Mouse (Mus musculus) liver, embryonic 16.5 days (tissue): Measurements from ENCODE around the gene Dnase1l1. TPM values are rescaled to one million over a fixed set of nuclear protein-coding genes. Genes with fewer than 3 reads are reported as not detected.
A peak's percentile ranks its signal among the peaks of the same experiment; 100 is the strongest.

Source experiments
- ATAC-seq: fragments of 200-750 bp; cut with Nextera tagmentation; 2 replicates; pipeline ENCODE4 v1.8.0; 2017; ENCODE audit warnings: low read depth, mild to moderate bottlenecking, moderate number of reproducible peaks, moderate library complexity
- H3K27ac ChIP-seq: fragments of 300-500 bp; sonication (generic); 2 replicates; pipeline ENCODE4 v1.5.1; 2014; ENCODE audit warnings: mild to moderate bottlenecking, low read length
- H3K27me3 ChIP-seq: fragments of 300-500 bp; sonication (generic); 2 replicates; pipeline ENCODE4 v1.6.1; 2014; ENCODE audit warnings: low read depth, low read length, mixed read lengths; ENCODE audit not compliant: control insufficient read depth, insufficient read depth
- H3K36me3 ChIP-seq: fragments of 300-500 bp; sonication (generic); 2 replicates; pipeline ENCODE4 v1.6.1; 2014; ENCODE audit warnings: mild to moderate bottlenecking; ENCODE audit not compliant: control insufficient read depth, insufficient read depth
- H3K4me1 ChIP-seq: fragments of 300-500 bp; sonication (generic); 2 replicates; pipeline ENCODE4 v1.6.1; 2014; ENCODE audit warnings: low read depth, low read length, mixed read lengths; ENCODE audit not compliant: control insufficient read depth
- H3K4me2 ChIP-seq: fragments of 300-500 bp; sonication (generic); 2 replicates; pipeline ENCODE4 v1.6.1; 2014; ENCODE audit warnings: low read depth, low read length, mixed read lengths
- H3K4me3 ChIP-seq: fragments of 300-500 bp; sonication (generic); 2 replicates; pipeline ENCODE4 v1.5.1; 2014; ENCODE audit warnings: low read depth, mild to moderate bottlenecking, low read length
- H3K9ac ChIP-seq: fragments of 300-500 bp; sonication (generic); 2 replicates; pipeline ENCODE4 v1.6.1; 2014; ENCODE audit warnings: low read depth, low read length
- H3K9me3 ChIP-seq: fragments of 300-500 bp; sonication (generic); replicated peaks from 2 replicates; pipeline ENCODE4 v1.6.1; 2016; ENCODE audit warnings: low read length; ENCODE audit not compliant: control insufficient read depth
- WGBS: fragments of 180-500 bp; shearing (Covaris S2); extraction: QIAGEN DNeasy Blood & Tissue Kit; methylation state at CpG from one replicate; pipeline ENCODE4 v1.1.7; 2014; ENCODE audit not compliant: insufficient replicate concordance; 5-methylcytosine and 5-hydroxymethylcytosine counted together
- polyA plus RNA-seq: library from polyadenylated mRNA; unstranded; fragments of >200 nt; fragmentation: Nextera tagmentation; extraction: Ambion mirVana; gene quantifications from 2 replicates; pipeline ENCODE4 v1.2.1, GENCODE M21; 2015

The Dnase1l1 gene
- polyA plus RNA-seq, 1 experiment from 2014 or later: 22.0 TPM

DNA sequence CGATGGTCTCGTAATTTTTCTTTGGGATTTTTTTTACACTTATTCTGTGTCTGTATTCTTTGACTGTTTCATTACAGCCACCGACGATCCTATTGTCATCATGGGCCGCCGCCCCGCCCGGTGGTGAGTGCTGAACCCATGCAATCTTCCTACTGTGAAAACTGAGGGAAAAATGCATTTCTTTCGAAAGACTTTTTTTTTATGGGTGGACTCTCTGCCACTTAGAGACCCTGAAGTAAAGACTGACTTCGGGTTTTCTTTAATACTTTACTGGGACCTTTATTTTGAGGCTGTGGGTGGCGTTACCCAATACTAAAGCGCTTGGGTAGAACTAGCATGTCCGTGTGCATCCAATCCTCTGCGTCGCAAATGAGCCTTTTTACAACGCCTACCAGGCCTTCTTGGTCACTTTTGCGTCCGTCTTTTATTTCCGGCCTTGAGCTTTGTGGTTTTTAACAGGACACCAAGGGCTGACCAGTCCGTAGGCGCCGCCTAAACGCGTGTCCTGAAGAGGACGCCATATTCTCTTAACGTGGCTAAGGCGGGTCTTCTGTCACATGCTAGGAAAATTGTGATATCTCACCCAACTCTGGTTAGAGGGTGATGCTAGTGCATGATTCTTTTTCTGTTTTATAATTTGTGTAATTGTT is 11.1 kb downstream of the Dnase1l1 start:
- Histone ChIP-seq H3K4me3 (peak overlapping the region; percentile 72), H3K4me1 (no peaks in the 10 kb centered on the region; the same call in 1 of the 2 replicates), H3K27ac (peak overlapping the region; percentile 75), H3K36me3 (peaks cover 5% of the 10 kb centered on the region; the same call in 1 of the 2 replicates), H3K4me2 (peak overlapping the region; percentile 61), H3K9me3 (no peaks in the 10 kb centered on the region), H3K9ac (peak overlapping the region; percentile 72), H3K27me3 (no peaks in the 10 kb centered on the region)
- 18% methylated on average over 27 of the region's 27 CpGs for WGBS
- ATAC-seq: no peak

DNA sequence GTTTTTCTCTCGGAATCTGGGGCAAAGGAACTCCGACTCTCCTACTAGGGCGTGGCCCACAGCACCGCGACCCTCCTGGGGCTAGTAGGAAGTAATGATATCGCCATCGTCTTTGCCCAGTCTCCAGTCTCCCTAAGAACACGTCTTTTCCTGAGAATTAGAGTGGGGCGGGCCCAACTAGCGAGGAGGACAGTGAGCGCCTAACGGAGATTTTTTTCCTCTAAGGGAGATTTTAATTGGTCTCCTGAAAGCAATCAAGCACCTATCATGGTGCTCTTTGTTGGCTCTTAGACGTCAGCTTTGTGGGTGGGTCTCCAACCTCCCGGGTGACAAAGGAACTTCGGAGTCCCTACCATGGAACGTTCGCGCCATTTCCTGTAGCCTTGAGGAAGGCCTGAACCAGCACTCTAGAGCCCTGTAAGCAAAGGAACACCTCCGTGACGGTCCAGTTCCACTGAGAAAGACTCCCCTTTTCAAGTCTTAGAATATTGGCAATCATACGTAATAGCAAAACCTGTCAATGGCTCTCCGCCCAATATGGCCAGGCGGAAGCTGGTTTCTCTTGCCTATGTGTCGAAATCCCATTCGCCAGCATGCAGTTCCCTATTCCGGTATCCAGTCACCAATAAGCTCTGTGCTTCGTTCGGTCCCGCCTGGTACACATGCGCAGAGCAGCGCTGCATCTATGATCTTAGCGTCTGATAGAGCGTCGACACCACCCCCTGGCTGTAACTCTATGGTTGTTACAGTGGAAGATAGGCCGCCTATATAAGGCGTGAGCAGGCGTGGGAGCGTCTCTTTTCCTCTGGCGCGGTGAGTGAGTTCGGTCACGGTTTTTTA is 11.9 kb downstream of the Dnase1l1 start, which contains the start of gene Rpl10:
Rpl10 (plus strand) TSS at position 751 of the 840 bp plus-strand sequence.
- peak within 1 kb of the TSS; percentile 72 for H3K9ac ChIP-seq
- no peaks in the 10 kb centered on the region for H3K27me3 ChIP-seq
- H3K36me3 ChIP-seq: peaks cover 5% of the 10 kb centered on the region; the same call in 1 of the 2 replicates
- H3K4me3 ChIP-seq: peak within 1 kb of the TSS; percentile 72
- peak within 1 kb of the TSS; percentile 92 for H3K27ac ChIP-seq
- 19% methylated on average over 42 of the region's 42 CpGs for WGBS
- ATAC-seq: peak; percentile 95
- no peaks in the 10 kb centered on the region for H3K9me3 ChIP-seq
- peak within 1 kb of the TSS; percentile 80 for H3K4me2 ChIP-seq
- H3K4me1 ChIP-seq: no peaks in the 10 kb centered on the region; the same call in 1 of the 2 replicates

DNA sequence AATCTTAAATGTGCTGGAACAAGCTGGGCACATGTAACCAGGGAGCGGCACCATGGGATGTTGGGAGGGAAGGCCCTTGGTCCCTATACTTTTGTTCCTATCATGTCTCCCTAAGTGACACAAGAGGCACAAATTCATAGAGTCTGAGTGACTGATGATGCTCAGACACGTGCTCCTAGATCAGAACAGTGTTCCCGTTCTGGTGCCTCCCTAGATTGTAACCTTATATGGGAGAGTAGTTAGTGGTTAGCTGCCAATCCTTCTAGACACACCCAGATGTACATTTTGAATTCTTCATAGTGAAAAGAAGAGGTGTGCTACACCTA is 12.4 kb downstream of the Dnase1l1 start:
- Histone ChIP-seq H3K9me3 (no peaks in the 10 kb centered on the region), H3K27me3 (no peaks in the 10 kb centered on the region), H3K4me3 (peak overlapping the region; percentile 72), H3K4me2 (peak overlapping the region; percentile 80), H3K36me3 (peaks cover 5% of the 10 kb centered on the region; the same call in 1 of the 2 replicates), H3K27ac (peak overlapping the region; percentile 92), H3K4me1 (no peaks in the 10 kb centered on the region; the same call in 1 of the 2 replicates), H3K9ac (peak overlapping the region; percentile 65)
- 30% methylated on average over 3 of the region's 3 CpGs for WGBS
- no peak for ATAC-seq

DNA sequence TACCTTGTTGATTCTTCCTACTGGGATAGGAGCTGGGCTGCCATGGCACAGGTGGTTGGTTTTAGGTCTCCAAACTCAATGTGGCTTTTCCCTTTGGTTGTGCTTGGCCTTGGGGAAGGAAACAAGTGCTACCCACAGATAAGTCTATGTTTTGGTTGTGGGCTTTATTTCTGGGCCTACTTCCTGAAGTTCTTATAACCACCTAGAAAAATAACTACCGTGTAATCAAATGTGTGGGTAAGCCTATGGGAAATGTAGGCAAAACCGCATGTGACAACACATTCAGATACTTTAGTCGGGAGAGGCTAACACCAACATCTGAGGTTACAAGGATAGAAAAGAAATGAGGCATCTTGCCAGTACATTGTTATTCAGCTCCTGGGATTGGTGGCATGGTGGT is 24.4 kb downstream of the Dnase1l1 start:
- Histone ChIP-seq H3K27ac (no peak overlapping the region), H3K9ac (no peak overlapping the region), H3K9me3 (no peaks in the 10 kb centered on the region), H3K36me3 (peaks cover 4% of the 10 kb centered on the region; the same call in 1 of the 2 replicates), H3K4me3 (no peak overlapping the region), H3K4me2 (no peak overlapping the region), H3K4me1 (peaks cover 3% of the 10 kb centered on the region; the same call in 1 of the 2 replicates), H3K27me3 (no peaks in the 10 kb centered on the region)
- no peak for ATAC-seq
- WGBS: 62% methylated on average over 3 of the region's 3 CpGs

DNA sequence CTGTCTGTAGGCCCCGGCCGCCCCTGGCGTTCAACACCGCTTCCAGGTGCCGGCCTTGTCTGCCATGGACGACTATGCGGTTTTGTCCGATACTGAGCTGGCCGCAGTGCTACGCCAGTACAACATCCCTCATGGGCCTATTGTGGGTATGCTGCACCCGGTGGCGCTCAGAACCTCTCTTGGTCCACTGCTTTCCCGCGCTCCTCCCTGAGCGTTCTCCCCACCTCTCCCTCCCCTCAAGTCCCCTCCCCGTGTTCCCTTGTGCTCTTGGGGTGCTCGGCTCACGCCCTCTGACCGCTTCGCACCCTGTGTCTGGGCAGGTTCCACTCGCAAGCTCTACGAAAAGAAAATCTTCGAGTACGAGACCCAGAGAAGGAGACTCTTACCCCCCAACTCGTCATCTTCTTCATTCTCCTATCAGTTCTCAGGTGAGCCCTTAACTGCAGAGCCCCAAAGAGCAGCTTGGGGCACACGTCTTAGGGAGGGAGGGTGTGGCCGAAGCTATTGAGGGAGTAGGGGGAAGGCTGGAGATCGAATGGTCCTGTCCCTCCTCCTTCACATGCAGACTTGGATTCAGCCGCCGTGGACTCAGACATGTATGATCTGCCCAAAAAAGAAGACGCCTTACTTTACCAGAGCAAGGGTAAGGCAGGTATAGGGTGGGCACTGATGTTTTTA is 27.1 kb downstream of the Dnase1l1 start:
- no peaks in the 10 kb centered on the region for H3K27me3 ChIP-seq
- peak overlapping the region; percentile 74 for H3K4me3 ChIP-seq
- peak; percentile 49; the same call in 1 of the 2 replicates for ATAC-seq
- WGBS: 20% methylated on average over 31 of the region's 31 CpGs
- no peaks in the 10 kb centered on the region for H3K9me3 ChIP-seq
- peak overlapping the region; percentile 87 for H3K27ac ChIP-seq
- peaks cover 4% of the 10 kb centered on the region; the same call in 1 of the 2 replicates for H3K36me3 ChIP-seq
- H3K4me2 ChIP-seq: peak overlapping the region; percentile 80
- H3K9ac ChIP-seq: peak overlapping the region; percentile 81
- peaks cover 3% of the 10 kb centered on the region; the same call in 1 of the 2 replicates for H3K4me1 ChIP-seq

DNA sequence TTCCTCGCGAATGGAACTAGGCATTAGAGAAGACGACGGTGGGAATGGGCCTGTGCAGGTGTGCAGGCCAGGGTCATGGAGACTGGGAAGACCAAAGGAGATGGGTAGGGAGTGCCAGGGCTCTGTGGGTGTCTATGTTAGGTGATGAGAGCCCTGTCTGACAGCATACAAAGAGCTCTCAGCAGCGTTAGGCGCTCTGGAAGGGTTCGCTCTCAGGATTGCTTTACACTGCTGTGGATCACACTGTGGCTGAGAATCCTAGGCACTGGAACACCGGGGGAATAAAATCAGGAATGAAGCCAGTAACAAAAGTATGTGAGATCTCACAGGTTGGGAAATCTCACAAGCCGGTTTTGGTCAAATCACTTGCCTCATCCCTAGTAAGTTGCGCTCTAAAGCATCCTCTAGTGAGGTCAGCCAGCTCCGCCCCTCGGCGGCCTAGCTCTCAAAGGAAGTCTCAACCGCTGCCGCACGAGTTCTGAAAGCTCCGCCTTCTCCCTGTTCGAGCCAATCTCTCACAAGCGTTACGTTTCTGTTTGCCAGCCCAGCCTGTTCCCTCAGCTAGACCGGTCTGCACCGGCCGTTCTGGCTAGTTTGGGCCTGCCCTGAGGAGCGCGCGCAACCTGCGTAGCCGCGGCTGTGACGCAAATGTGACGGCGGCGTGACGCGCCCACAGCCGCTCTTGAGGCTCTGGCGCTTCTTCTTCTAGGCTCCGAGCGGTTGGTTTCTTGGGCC is 27.8 kb downstream of the Dnase1l1 start, which contains the start of gene Emd:
Emd (plus strand) TSS at position 535 of the 735 bp plus-strand sequence.
- Histone ChIP-seq H3K36me3 (peaks cover 4% of the 10 kb centered on the region; the same call in 1 of the 2 replicates), H3K27me3 (no peaks in the 10 kb centered on the region; the same call in 1 of the 2 replicates), H3K4me1 (peaks cover 4% of the 10 kb centered on the region; the same call in 1 of the 2 replicates), H3K4me2 (peak within 1 kb of the TSS; percentile 80), H3K9ac (peak within 1 kb of the TSS; percentile 81), H3K9me3 (no peaks in the 10 kb centered on the region), H3K27ac (peak within 1 kb of the TSS; percentile 87), H3K4me3 (peak within 1 kb of the TSS; percentile 74)
- peak; percentile 99 for ATAC-seq
- 33% methylated on average over 39 of the region's 39 CpGs for WGBS

DNA sequence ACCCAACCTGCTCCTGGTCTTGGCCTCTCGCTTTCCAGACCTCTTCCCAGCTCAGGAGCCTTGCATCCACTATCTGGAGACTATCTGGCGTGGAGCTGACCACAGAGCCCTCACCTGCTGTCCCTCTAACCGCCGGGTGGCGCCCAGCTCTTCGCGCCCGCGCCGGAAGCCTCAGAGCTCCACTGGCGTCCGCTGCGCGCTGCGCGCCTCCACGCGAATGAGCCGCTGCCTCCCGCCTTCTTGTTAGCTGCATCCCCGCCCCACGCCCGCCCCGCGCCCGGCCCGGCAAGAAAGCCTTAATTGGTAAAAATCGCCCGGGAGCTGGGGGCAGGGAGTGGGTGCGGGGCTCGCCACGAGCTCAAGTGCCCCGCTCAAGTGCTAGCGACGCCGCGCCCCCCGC is 32.5 kb downstream of the Dnase1l1 start, which contains the start of gene Flna:
Flna (minus strand) TSS at position 206 of the 400 bp plus-strand sequence.
- Histone ChIP-seq H3K27ac (no peak within 1 kb of the TSS), H3K4me3 (peak within 1 kb of the TSS; percentile 51), H3K4me2 (peak within 1 kb of the TSS; percentile 64), H3K9ac (peak within 1 kb of the TSS; percentile 45), H3K9me3 (no peaks in the 10 kb centered on the region), H3K27me3 (no peaks in the 10 kb centered on the region; the same call in 1 of the 2 replicates), H3K4me1 (peaks cover 9% of the 10 kb centered on the region; the same call in 1 of the 2 replicates), H3K36me3 (no peaks in the 10 kb centered on the region)
- ATAC-seq: no peak
- 25% methylated on average over 38 of the region's 38 CpGs for WGBS

DNA sequence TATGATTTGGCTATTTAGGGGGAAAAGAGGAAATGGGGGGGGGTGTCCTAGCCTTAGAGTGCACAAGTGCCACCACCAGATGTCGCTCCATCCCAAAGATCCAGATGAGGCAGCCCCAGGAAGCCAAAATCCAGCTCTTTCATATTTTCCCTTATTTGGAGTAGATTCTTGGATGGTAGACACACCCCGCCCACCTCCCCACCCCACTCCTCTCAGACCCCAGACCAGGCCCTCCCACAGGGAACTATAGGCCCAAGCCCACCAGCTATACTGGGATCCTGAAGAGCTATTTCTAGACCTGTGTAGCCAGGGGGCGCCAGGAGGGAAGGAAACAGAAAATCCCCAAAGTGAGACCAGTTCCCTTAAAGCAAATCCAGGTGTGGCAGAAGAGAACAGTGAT is 33.5 kb downstream of the Dnase1l1 start:
- no peak for ATAC-seq

More for the DNA sequence above, 33.5 kb downstream of the Dnase1l1 start:
- no peaks in the 10 kb centered on the region; the same call in 1 of the 2 replicates for H3K27me3 ChIP-seq
- WGBS: 10% methylated on average over 3 of the region's 3 CpGs
- no peaks in the 10 kb centered on the region for H3K9me3 ChIP-seq
- H3K4me3 ChIP-seq: no peak overlapping the region
- H3K27ac ChIP-seq: no peak overlapping the region
- peaks cover 19% of the 10 kb centered on the region for H3K4me1 ChIP-seq
- H3K9ac ChIP-seq: no peak overlapping the region
- no peak overlapping the region for H3K4me2 ChIP-seq
- no peaks in the 10 kb centered on the region for H3K36me3 ChIP-seq
